Mouse (Mus musculus) cerebellum, adult 9-10 months (tissue): ENCODE measurements around the gene Scgb2b2.

Experiments
- DNase-seq: peaks from one replicate; pipeline ENCODE4 v3.0.0; 2022

Scgb2b2 gene

GRCm38 (mm10) chr7:31290208-31290607, at the start of gene Scgb2b2:
Gene Scgb2b2, plus strand, starts transcription at chr7:31290508.
- no peak for DNase-seq

- no peak for DNase-seq
Measured at GRCm38 (mm10) chr7:31291721-31292120, 1.4 kb downstream of the Scgb2b2 start, which contains the start of gene Scgb1b2. Gene Scgb1b2, minus strand, starts transcription at chr7:31291821.
